Mouse (Mus musculus): ENCODE measurements at regions not wholly inside any gene's neighbourhood (a gene's known extent, or its start where the extent isn't known, plus 50 kb on each side); places are given as distances from the start of the nearest gene placed in this dataset.

- Histone ChIP-seq H3K4me2 (no peak overlapping the region), H3K4me3 (no peak overlapping the region), H3K36me3 (no peaks in the 10 kb centered on the region), H3K4me1 (no peaks in the 10 kb centered on the region), H3K27me3 (no peaks in the 10 kb centered on the region), H3K27ac (no peak overlapping the region), H3K9me3 (no peaks in the 10 kb centered on the region), H3K9ac (no peak overlapping the region)
- WGBS, result 61% methylated on average over 2 of the region's 2 CpGs
- ATAC-seq (ENCODE audit: borderline replicate concordance, extremely low read depth, low FRiP score, low TSS enrichment), result no peak
Measured at GRCm38 (mm10) chr8:109373977-109374376, 119.8 kb upstream of the Pmfbp1 start.

- no peaks in the 10 kb centered on the region for H3K4me1 ChIP-seq
- no peaks in the 10 kb centered on the region for H3K9me3 ChIP-seq
- WGBS, result 82% methylated on average over 3 of the region's 3 CpGs
- no peak overlapping the region for H3K4me2 ChIP-seq
- no peak overlapping the region for H3K9ac ChIP-seq
- no peak overlapping the region for H3K27ac ChIP-seq
- no peaks in the 10 kb centered on the region for H3K27me3 ChIP-seq
- no peaks in the 10 kb centered on the region for H3K36me3 ChIP-seq
- no peak for ATAC-seq (ENCODE audit: borderline replicate concordance, extremely low read depth, low FRiP score, low TSS enrichment)
- H3K4me3 ChIP-seq, result no peak overlapping the region
Measured at GRCm38 (mm10) chr8:109384881-109385280, 108.9 kb upstream of the Pmfbp1 start.

DNA sequence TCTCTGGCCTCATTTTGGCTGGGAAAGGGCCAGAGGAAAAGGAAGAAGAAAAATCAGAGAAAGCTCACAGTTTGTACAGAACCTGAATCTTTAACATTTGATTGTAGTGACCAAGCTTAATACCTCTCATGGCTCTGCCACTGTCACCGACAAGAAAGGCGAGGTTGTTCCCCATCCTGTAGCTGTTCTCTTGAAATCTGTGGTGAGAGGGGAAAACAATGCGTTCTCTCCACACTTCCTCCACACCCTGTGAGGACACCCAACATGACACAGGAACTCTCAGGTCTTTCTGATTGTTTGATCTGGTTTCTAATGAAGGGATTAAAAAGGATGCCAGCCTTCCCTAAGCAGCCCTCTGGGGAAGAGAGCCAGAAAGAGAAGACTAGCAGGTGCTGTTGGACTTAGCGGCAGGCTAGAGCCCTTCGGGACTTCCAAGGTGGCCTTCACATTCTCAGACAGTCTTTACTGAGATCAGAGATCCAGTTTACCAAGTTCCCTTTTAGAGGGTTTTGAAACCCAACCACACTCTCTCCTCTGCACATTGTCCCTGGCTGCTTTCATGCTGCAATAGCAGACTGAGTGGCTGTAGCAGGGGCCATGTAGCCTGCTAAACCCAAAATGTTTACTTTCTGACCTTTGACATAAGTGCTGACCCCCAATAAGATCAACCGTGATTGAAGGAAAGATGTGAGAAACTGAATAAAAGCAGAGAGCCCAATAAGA, 98.5 kb upstream of the Pmfbp1 start:
- no peak overlapping the region for H3K4me2 ChIP-seq
- ATAC-seq (ENCODE audit: borderline replicate concordance, extremely low read depth, low FRiP score, low TSS enrichment), result no peak
- WGBS, result 71% methylated on average over 6 of the region's 6 CpGs
- no peaks in the 10 kb centered on the region for H3K4me1 ChIP-seq
- no peaks in the 10 kb centered on the region for H3K36me3 ChIP-seq
- H3K27ac ChIP-seq, result no peak overlapping the region
- no peak overlapping the region for H3K9ac ChIP-seq
- no peaks in the 10 kb centered on the region for H3K27me3 ChIP-seq
- H3K9me3 ChIP-seq, result no peaks in the 10 kb centered on the region
- no peak overlapping the region for H3K4me3 ChIP-seq

- H3K27ac ChIP-seq, result no peak overlapping the region
- H3K4me3 ChIP-seq, result no peak overlapping the region
- no peaks in the 10 kb centered on the region for H3K9me3 ChIP-seq
- H3K36me3 ChIP-seq, result no peaks in the 10 kb centered on the region
- H3K4me1 ChIP-seq, result no peaks in the 10 kb centered on the region
- H3K9ac ChIP-seq, result no peak overlapping the region
- ATAC-seq (ENCODE audit: borderline replicate concordance, extremely low read depth, low FRiP score, low TSS enrichment), result no peak
- 32% methylated on average over 11 of the region's 11 CpGs for WGBS
- no peaks in the 10 kb centered on the region for H3K27me3 ChIP-seq
- H3K4me2 ChIP-seq, result peak overlapping the region; percentile 32; the same call in 1 of the 2 replicates
Measured at GRCm38 (mm10) chr8:109399616-109400015, 94.2 kb upstream of the Pmfbp1 start.

- no peak overlapping the region for H3K4me3 ChIP-seq
- no peak overlapping the region for H3K27ac ChIP-seq
- H3K36me3 ChIP-seq, result no peaks in the 10 kb centered on the region
- no peak overlapping the region for H3K9ac ChIP-seq
- ATAC-seq (ENCODE audit: borderline replicate concordance, extremely low read depth, low FRiP score, low TSS enrichment), result no peak
- 72% methylated on average over 5 of the region's 5 CpGs for WGBS
- peak overlapping the region; percentile 32; the same call in 1 of the 2 replicates for H3K4me2 ChIP-seq
- no peaks in the 10 kb centered on the region for H3K9me3 ChIP-seq
- no peaks in the 10 kb centered on the region for H3K27me3 ChIP-seq
- H3K4me1 ChIP-seq, result no peaks in the 10 kb centered on the region
Measured at GRCm38 (mm10) chr8:109400192-109400591, 93.6 kb upstream of the Pmfbp1 start.

DNA sequence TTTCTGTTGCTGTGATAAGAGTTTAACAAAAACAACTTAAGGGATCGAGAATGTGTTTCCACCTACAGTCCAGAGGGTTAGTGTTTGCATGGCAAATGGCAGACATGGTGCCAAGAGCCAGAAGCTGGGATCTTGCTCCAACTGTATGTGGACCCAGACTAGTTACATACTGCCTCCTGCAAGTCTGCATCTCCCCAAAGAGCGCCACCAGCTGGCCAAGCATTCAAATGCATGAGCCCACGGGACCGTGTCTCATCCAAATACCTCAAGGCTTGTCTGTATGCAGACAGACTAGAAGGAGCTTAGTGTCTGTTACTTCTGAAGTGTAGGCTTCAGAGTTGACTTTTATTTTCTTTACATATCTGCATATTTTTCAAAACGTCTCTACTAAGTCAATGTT, 85.9 kb upstream of the Pmfbp1 start:
- H3K4me2 ChIP-seq, result no peak overlapping the region
- H3K4me3 ChIP-seq, result no peak overlapping the region
- ATAC-seq (ENCODE audit: borderline replicate concordance, extremely low read depth, low FRiP score, low TSS enrichment), result no peak
- H3K27ac ChIP-seq, result no peak overlapping the region
- H3K4me1 ChIP-seq, result no peaks in the 10 kb centered on the region
- no peaks in the 10 kb centered on the region for H3K36me3 ChIP-seq
- no peaks in the 10 kb centered on the region for H3K27me3 ChIP-seq
- H3K9me3 ChIP-seq, result no peaks in the 10 kb centered on the region
- no peak overlapping the region for H3K9ac ChIP-seq
- 36% methylated on average over 5 of the region's 5 CpGs for WGBS

- H3K27me3 ChIP-seq, result no peaks in the 10 kb centered on the region
- H3K4me3 ChIP-seq, result no peak overlapping the region
- H3K4me2 ChIP-seq, result no peak overlapping the region
- no peak overlapping the region for H3K27ac ChIP-seq
- no peak overlapping the region for H3K9ac ChIP-seq
- WGBS, result 67% methylated on average over 6 of the region's 6 CpGs
- no peaks in the 10 kb centered on the region for H3K4me1 ChIP-seq
- H3K9me3 ChIP-seq, result no peaks in the 10 kb centered on the region
- ATAC-seq (ENCODE audit: borderline replicate concordance, extremely low read depth, low FRiP score, low TSS enrichment), result no peak
- H3K36me3 ChIP-seq, result no peaks in the 10 kb centered on the region
Measured at GRCm38 (mm10) chr8:109410531-109410930, 83.3 kb upstream of the Pmfbp1 start.

DNA sequence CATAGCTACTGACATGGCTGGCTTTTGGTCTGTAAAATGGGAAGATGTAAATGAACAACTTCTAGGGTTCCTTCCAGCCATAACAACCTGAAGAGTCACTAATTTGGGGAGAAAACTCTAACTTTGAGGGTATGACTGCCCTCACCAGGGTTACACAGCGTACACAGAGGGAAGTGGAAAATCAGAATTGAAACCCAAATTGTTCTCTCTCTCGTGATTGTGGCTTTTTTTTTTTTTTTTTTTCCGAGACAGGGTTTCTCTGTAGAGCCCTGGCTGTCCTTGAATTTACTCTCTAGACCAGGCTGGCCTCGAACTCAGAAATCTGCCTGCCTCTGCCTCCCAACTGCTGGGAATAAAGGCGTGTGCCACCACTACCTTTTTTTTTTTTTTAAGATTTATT, 80.4 kb upstream of the Pmfbp1 start:
- Histone ChIP-seq H3K4me3 (no peak overlapping the region), H3K4me2 (no peak overlapping the region), H3K9ac (no peak overlapping the region), H3K9me3 (no peaks in the 10 kb centered on the region), H3K4me1 (no peaks in the 10 kb centered on the region; the same call in 1 of the 2 replicates), H3K27me3 (no peaks in the 10 kb centered on the region), H3K27ac (no peak overlapping the region), H3K36me3 (no peaks in the 10 kb centered on the region)
- ATAC-seq (ENCODE audit: borderline replicate concordance, extremely low read depth, low FRiP score, low TSS enrichment), result no peak
- 89% methylated on average over 5 of the region's 5 CpGs for WGBS

GRCm38 (mm10) chr8:109415315-109415714, 78.5 kb upstream of the Pmfbp1 start:
- Histone ChIP-seq H3K36me3 (no peaks in the 10 kb centered on the region), H3K9ac (no peak overlapping the region), H3K4me1 (no peaks in the 10 kb centered on the region; the same call in 1 of the 2 replicates), H3K4me2 (no peak overlapping the region), H3K27me3 (no peaks in the 10 kb centered on the region), H3K27ac (no peak overlapping the region), H3K4me3 (no peak overlapping the region), H3K9me3 (no peaks in the 10 kb centered on the region)
- WGBS, result 76% methylated on average over 4 of the region's 4 CpGs
- no peak for ATAC-seq (ENCODE audit: borderline replicate concordance, extremely low read depth, low FRiP score, low TSS enrichment)

DNA sequence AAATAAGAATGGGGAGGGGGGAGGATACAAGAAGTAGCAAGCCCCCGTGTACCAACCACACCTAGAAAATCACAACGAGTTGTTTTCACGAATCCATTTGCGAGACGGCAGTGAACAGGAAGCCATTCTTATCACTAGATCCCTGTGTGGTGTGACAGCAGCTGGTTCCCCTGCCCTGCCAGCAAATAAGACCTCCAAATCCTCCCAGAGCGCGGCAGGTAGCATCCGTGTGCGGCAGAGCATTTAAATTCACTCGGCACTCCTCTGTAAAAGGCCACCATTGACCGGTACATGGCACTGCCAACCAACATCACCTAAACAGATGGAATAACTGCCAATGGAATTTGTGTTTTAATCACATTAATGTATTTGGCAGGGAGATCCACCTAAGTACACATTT, 77.9 kb upstream of the Pmfbp1 start:
- no peaks in the 10 kb centered on the region; the same call in 1 of the 2 replicates for H3K4me1 ChIP-seq
- no peaks in the 10 kb centered on the region for H3K27me3 ChIP-seq
- no peak overlapping the region for H3K4me3 ChIP-seq
- ATAC-seq (ENCODE audit: borderline replicate concordance, extremely low read depth, low FRiP score, low TSS enrichment), result no peak
- WGBS, result 58% methylated on average over 11 of the region's 11 CpGs
- no peak overlapping the region for H3K9ac ChIP-seq
- no peak overlapping the region for H3K27ac ChIP-seq
- no peak overlapping the region for H3K4me2 ChIP-seq
- H3K36me3 ChIP-seq, result no peaks in the 10 kb centered on the region
- no peaks in the 10 kb centered on the region for H3K9me3 ChIP-seq

GRCm38 (mm10) chr8:109416327-109417100, 77.3 kb upstream of the Pmfbp1 start:
- H3K4me3 ChIP-seq, result no peak overlapping the region
- H3K4me1 ChIP-seq, result no peaks in the 10 kb centered on the region; the same call in 1 of the 2 replicates
- peak overlapping the region; percentile 38 for H3K4me2 ChIP-seq
- 45% methylated on average over 17 of the region's 17 CpGs for WGBS
- no peak overlapping the region for H3K9ac ChIP-seq
- no peak for ATAC-seq (ENCODE audit: borderline replicate concordance, extremely low read depth, low FRiP score, low TSS enrichment)
- no peaks in the 10 kb centered on the region for H3K27me3 ChIP-seq
- H3K36me3 ChIP-seq, result no peaks in the 10 kb centered on the region
- H3K27ac ChIP-seq, result no peak overlapping the region
- H3K9me3 ChIP-seq, result no peaks in the 10 kb centered on the region

GRCm38 (mm10) chr8:109417222-109417621, 76.6 kb upstream of the Pmfbp1 start:
- WGBS, result 31% methylated on average over 5 of the region's 5 CpGs
- Histone ChIP-seq H3K27me3 (no peaks in the 10 kb centered on the region), H3K9ac (no peak overlapping the region), H3K36me3 (no peaks in the 10 kb centered on the region), H3K4me3 (no peak overlapping the region), H3K9me3 (no peaks in the 10 kb centered on the region), H3K4me1 (no peaks in the 10 kb centered on the region; the same call in 1 of the 2 replicates), H3K4me2 (peak overlapping the region; percentile 38), H3K27ac (no peak overlapping the region)
- peak; percentile 57; the same call in 1 of the 2 replicates for ATAC-seq (ENCODE audit: borderline replicate concordance, extremely low read depth, low FRiP score, low TSS enrichment)
